Mouse (Mus musculus) ES-E14 (cell line): ENCODE data around the gene Letm1.

ENCODE experiments used
- HCFC1 ChIP-seq: IDR thresholded peaks from 2 replicates; pipeline ENCODE4 v1.6.1; 2012; ENCODE audit warnings: low read length, inconsistent platforms, borderline replicate concordance; ENCODE audit not compliant: insufficient read depth
- ZC3H11A ChIP-seq: IDR thresholded peaks from 2 replicates; pipeline ENCODE4 v1.6.1; 2012; ENCODE audit warnings: low read depth, mild to moderate bottlenecking, inconsistent platforms, low read length, borderline replicate concordance
- ZNF384 ChIP-seq: IDR thresholded peaks from 2 replicates; pipeline ENCODE4 v1.6.1; 2012; ENCODE audit warnings: low read depth, low read length, inconsistent platforms

DNA sequence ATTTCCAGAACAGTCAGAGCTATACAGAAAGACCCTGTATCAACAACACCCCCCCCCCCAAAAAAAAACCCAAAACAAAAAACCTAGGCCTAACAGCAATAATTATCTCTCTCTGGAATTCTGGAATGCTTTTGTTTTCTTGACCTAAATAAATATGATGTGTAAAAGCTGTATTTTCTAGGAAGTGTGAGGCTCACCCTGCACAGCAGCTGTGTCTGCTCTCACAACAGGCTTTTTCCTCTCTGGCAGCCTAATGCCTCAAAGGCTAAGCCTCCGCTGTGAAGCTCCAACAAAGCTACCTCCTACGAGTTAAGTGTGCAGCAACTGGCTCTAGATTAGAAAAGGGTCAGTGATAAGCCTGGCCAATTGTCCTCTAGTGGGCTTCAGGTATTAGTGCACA, 73.6 kb downstream of the Letm1 start:
- TF ChIP-seq ZNF384 = no peak
- TF ChIP-seq ZC3H11A = no peak
- no peak for TF ChIP-seq HCFC1
